Mouse (Mus musculus) testis, adult 2 months (tissue): ENCODE measurements around the gene Dlgap1. TPM values are rescaled to one million over a fixed set of nuclear protein-coding genes. Genes with fewer than 3 reads are reported as not detected.

Experiments
- H3K27ac ChIP-seq: fragments of 200-500 bp; 2 replicates; pipeline ENCODE4 v1.5.1; 2012; ENCODE audit warnings: low read depth, low read length; ENCODE audit not compliant: control insufficient read depth, insufficient read depth
- H3K27me3 ChIP-seq: fragments of 200-500 bp; 2 replicates; pipeline ENCODE4 v1.6.1; 2012; ENCODE audit warnings: mild to moderate bottlenecking, low read length, moderate library complexity; ENCODE audit not compliant: control insufficient read depth, insufficient read depth
- H3K36me3 ChIP-seq: fragments of 200-500 bp; 2 replicates; pipeline ENCODE4 v1.6.1; 2012; ENCODE audit warnings: mild to moderate bottlenecking, low read length; ENCODE audit not compliant: control insufficient read depth, insufficient read depth
- H3K4me1 ChIP-seq: fragments of 200-500 bp; 2 replicates; pipeline ENCODE4 v1.6.1; 2012; ENCODE audit warnings: low read length; ENCODE audit not compliant: control insufficient read depth, insufficient read depth
- H3K4me3 ChIP-seq: fragments of 200-500 bp; 2 replicates; pipeline ENCODE4 v1.5.1; 2012; ENCODE audit warnings: low read depth, mild to moderate bottlenecking, low read length, moderate library complexity, mixed read lengths; ENCODE audit not compliant: control insufficient read depth
- CTCF ChIP-seq: fragments of 200-500 bp; IDR thresholded peaks from 2 replicates; pipeline ENCODE4 v1.5.1; 2012; ENCODE audit warnings: low read depth, mild to moderate bottlenecking, inconsistent platforms, low read length, moderate library complexity; ENCODE audit not compliant: control insufficient read depth, insufficient read depth, insufficient replicate concordance
- POLR2A ChIP-seq: fragments of 200-500 bp; IDR thresholded peaks from 2 replicates; pipeline ENCODE4 v1.6.1; 2012; ENCODE audit warnings: low read depth, mild to moderate bottlenecking, inconsistent platforms, low read length, moderate library complexity; ENCODE audit not compliant: control insufficient read depth
- polyA plus RNA-seq: library from polyadenylated mRNA; depleted of rRNA; stranded (reverse); fragments of >200 nt; gene quantifications from 2 replicates; pipeline ENCODE4 v1.2.3, GENCODE M21; 2012

Dlgap1 gene
- polyA plus RNA-seq, 1 experiment, result 3.5 TPM

DNA sequence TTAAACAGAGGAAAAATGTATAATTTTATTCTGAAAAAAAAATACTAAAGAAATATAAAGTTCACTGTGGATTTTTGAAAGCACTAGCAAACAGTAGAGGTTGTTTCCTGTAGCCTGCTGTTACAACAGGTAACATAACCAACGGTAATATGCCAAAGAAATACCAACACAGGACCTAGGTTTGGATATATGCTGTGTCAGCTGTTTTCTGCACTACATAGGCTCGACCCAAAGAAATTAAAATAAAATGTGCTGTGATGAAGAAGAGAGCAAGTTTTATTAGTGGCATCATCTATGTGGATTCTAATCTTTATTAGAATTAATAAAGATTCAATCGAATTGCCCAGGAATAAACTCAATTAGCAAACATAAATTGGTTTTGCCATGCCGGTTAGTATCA, 378.5 kb downstream of the Dlgap1 start:
- Histone ChIP-seq H3K36me3 (no peaks in the 10 kb centered on the region), H3K27ac (no peak overlapping the region), H3K4me1 (peaks cover 3% of the 10 kb centered on the region; the same call in 1 of the 2 replicates), H3K27me3 (no peaks in the 10 kb centered on the region), H3K4me3 (no peak overlapping the region)
- TF ChIP-seq POLR2A, result no peak
- no peak for TF ChIP-seq CTCF

DNA sequence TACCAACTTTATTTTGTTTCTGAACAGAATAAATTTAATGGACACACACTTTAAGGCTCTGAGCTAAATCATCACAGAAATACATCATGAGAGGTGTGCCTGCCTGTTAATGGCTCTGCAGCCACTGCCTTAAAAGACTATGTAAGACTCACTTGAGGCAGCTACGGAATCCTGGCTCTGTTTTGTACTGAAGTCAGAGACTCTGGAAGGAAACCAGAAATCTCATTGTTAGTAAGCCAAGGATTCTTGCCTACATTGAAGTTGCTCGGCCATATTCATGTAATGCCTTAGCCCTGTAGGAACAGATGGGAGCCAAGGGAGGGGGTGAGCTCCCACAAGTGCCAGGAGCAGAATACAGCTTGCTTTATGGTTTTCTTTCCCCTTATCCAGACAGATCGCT, 394.7 kb downstream of the Dlgap1 start:
- Histone ChIP-seq H3K36me3 (no peaks in the 10 kb centered on the region), H3K4me1 (no peaks in the 10 kb centered on the region), H3K27ac (no peak overlapping the region), H3K4me3 (no peak overlapping the region), H3K27me3 (no peaks in the 10 kb centered on the region)
- TF ChIP-seq CTCF, result no peak
- TF ChIP-seq POLR2A, result no peak

DNA sequence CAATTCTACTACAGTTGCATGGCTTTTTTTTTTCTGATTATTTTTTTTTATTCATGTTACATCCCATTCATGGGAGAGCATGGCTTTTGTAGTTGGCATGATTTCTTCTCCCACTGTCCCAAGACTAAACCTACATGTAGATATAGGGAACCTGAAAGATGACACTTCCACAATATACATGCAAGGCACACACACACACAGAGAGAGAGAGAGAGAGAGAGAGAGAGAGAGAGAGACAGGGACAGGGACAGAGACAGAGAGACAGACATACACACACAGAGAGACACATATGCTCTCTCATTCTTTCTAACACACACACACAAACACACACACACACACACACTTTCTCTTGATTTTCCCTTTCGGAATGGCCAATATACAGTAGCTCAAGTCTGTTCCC, 395.1 kb downstream of the Dlgap1 start:
- H3K4me3 ChIP-seq, result no peak overlapping the region
- H3K4me1 ChIP-seq, result no peaks in the 10 kb centered on the region
- no peak overlapping the region for H3K27ac ChIP-seq
- no peaks in the 10 kb centered on the region for H3K27me3 ChIP-seq
- TF ChIP-seq POLR2A (no peak), CTCF (no peak)
- H3K36me3 ChIP-seq, result no peaks in the 10 kb centered on the region

DNA sequence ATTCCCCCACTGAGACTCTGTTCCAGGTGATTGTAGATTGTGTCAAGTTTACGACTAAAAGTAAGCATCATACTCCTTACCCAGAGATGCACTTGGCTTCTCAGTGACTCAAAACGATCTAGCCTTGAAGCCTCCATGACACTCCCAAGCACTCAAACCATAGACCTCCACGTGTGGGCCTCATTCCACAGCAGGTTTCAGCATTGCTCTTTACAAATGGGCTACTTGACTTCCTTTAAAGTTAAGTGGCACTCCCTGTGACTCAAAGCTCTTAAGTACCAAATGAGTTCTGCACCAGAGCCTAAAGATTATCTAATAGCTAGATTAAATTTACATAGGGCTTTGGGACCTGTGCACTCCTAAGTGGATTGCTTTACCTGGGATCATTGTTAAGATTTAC, 400.3 kb downstream of the Dlgap1 start:
- no peak overlapping the region for H3K4me3 ChIP-seq
- H3K36me3 ChIP-seq, result no peaks in the 10 kb centered on the region
- H3K4me1 ChIP-seq, result no peaks in the 10 kb centered on the region
- TF ChIP-seq POLR2A (no peak), CTCF (no peak)
- no peak overlapping the region for H3K27ac ChIP-seq
- no peaks in the 10 kb centered on the region for H3K27me3 ChIP-seq

GRCm38 (mm10) chr17:70377020-70377419, 408.1 kb downstream of the Dlgap1 start:
- Histone ChIP-seq H3K27ac (no peak overlapping the region), H3K4me1 (no peaks in the 10 kb centered on the region), H3K27me3 (no peaks in the 10 kb centered on the region), H3K4me3 (no peak overlapping the region), H3K36me3 (no peaks in the 10 kb centered on the region)
- TF ChIP-seq POLR2A (no peak), CTCF (no peak)

GRCm38 (mm10) chr17:70388447-70388846, 419.6 kb downstream of the Dlgap1 start:
- no peak overlapping the region for H3K4me3 ChIP-seq
- H3K4me1 ChIP-seq, result peaks cover 5% of the 10 kb centered on the region
- no peaks in the 10 kb centered on the region for H3K27me3 ChIP-seq
- H3K27ac ChIP-seq, result no peak overlapping the region
- TF ChIP-seq CTCF (no peak), POLR2A (no peak)
- no peaks in the 10 kb centered on the region for H3K36me3 ChIP-seq

DNA sequence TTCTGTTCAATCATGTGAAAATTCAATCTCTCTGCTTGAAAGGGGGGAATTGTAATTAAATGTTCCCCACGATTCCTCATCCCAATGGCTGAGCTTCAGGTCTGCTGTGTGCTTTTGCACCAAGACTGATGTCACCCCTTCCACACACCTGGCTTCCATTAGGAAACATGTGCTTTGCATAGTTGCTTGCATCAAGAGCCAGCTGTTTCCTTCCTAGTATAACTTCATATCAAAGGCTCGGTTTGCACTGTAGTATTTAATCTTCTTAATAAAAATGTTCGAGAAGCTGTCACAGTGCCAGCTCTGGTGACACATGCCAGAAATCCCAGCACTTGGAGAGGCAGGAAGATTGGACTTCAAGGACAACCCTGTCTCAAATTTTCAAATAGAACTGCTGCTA, 428.3 kb downstream of the Dlgap1 start:
- no peak overlapping the region for H3K27ac ChIP-seq
- H3K4me1 ChIP-seq, result peaks cover 5% of the 10 kb centered on the region
- H3K36me3 ChIP-seq, result no peaks in the 10 kb centered on the region
- no peaks in the 10 kb centered on the region for H3K27me3 ChIP-seq
- no peak overlapping the region for H3K4me3 ChIP-seq
- no peak for TF ChIP-seq POLR2A
- TF ChIP-seq CTCF, result no peak

- TF ChIP-seq POLR2A (no peak), CTCF (no peak)
- Histone ChIP-seq H3K27ac (no peak overlapping the region), H3K4me1 (peaks cover 5% of the 10 kb centered on the region), H3K36me3 (no peaks in the 10 kb centered on the region), H3K4me3 (no peak overlapping the region), H3K27me3 (no peaks in the 10 kb centered on the region)
Observed at GRCm38 (mm10) chr17:70397708-70398107, 428.8 kb downstream of the Dlgap1 start.
